Mouse (Mus musculus) thymus, adult 2 months (tissue): ENCODE measurements around the gene Atp6v0a4. TPM values are rescaled to one million over a fixed set of nuclear protein-coding genes. Genes with fewer than 3 reads are reported as not detected.

Experiments
- DNase-seq: peaks from one replicate; pipeline ENCODE4 v3.0.0; 2021
- H3K27ac ChIP-seq: fragments of 200-500 bp; 2 replicates; pipeline ENCODE4 v1.5.1; 2012; ENCODE audit warnings: low read length, control low read depth; ENCODE audit not compliant: control insufficient read depth, insufficient read depth
- H3K27me3 ChIP-seq: fragments of 200-500 bp; 2 replicates; pipeline ENCODE4 v1.6.1; 2012; ENCODE audit warnings: mild to moderate bottlenecking, low read length, moderate library complexity, mixed read lengths; ENCODE audit not compliant: control insufficient read depth, insufficient read depth
- H3K36me3 ChIP-seq: fragments of 200-500 bp; 2 replicates; pipeline ENCODE4 v1.6.1; 2012; ENCODE audit warnings: mild to moderate bottlenecking, low read length, moderate library complexity; ENCODE audit not compliant: control insufficient read depth, insufficient read depth
- H3K4me1 ChIP-seq: fragments of 200-500 bp; replicated peaks from 2 replicates; pipeline ENCODE4 v1.6.1; 2012; ENCODE audit warnings: low read length; ENCODE audit not compliant: control insufficient read depth, insufficient read depth
- H3K4me3 ChIP-seq: fragments of 200-500 bp; 2 replicates; pipeline ENCODE4 v1.5.1; 2012; ENCODE audit warnings: mild to moderate bottlenecking, low read length, control low read depth, moderate library complexity; ENCODE audit not compliant: control insufficient read depth, insufficient read depth
- CTCF ChIP-seq: fragments of 200-500 bp; IDR thresholded peaks from 2 replicates; pipeline ENCODE4 v1.5.1; 2012; ENCODE audit warnings: mild to moderate bottlenecking, control low read depth, low read length, moderate library complexity, borderline replicate concordance; ENCODE audit not compliant: control insufficient read depth, poor library complexity, insufficient read depth; ENCODE audit errors: extremely low read depth
- POLR2A ChIP-seq: fragments of 200-500 bp; IDR thresholded peaks from 2 replicates; pipeline ENCODE4 v1.6.1; 2012; ENCODE audit warnings: mild to moderate bottlenecking, low read length, control low read depth, moderate library complexity; ENCODE audit not compliant: control insufficient read depth, poor library complexity, insufficient read depth; ENCODE audit errors: extremely low read depth
- WGBS: fragments of 180-500 bp; shearing (Covaris S2); methylation state at CpG from one replicate; pipeline ENCODE4 v1.1.7; 2018; 5-methylcytosine and 5-hydroxymethylcytosine counted together
- polyA plus RNA-seq: library from polyadenylated mRNA; depleted of rRNA; stranded (reverse); fragments of >200 nt; gene quantifications from 2 replicates; pipeline ENCODE4 v1.2.3, GENCODE M21; 2012; rRNA removed

The Atp6v0a4 gene
- polyA plus RNA-seq = 0.54 and 1.2 TPM in 2 replicates

DNA sequence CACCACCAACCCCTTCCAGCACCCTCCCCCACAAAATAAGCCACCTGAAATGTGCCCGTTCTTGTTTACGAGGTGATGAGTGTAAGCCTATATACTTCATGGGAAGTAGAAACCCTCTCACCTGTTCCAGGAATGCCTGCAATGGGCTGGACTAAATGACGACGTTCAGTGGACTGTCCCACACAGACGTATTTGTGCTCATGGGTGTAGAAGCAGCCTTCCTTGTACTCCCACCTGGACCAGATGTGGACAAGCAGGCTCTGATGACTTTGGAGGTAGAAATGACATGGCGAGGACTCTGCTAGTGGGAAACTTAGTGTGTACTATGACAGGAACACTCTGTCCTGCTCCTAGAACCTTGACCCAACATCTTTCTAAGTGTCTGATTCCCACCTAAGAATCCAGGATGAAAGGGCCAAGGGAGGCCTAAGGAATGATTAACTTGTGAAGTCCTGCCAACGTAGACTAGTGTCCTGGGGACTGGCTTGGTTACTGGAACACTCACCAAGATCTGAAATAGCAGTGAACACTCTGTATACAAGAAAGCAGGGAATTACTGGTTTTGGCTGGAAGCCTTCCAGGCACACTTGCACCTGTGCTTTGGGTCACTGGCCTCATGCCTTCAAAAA lies at the start of gene Atp6v0a4:
Gene Atp6v0a4, minus strand, starts transcription at position 380 of the 629 bp plus-strand sequence.
- no peak within 1 kb of the TSS for H3K27ac ChIP-seq
- no peak for DNase-seq

GRCm38 (mm10) chr6:38165385-38165784 lies 41.0 kb upstream of the Atp6v0a4 start:
- H3K4me3 ChIP-seq = no peak overlapping the region
- H3K27me3 ChIP-seq = no peaks in the 10 kb centered on the region
- H3K4me1 ChIP-seq = no peaks in the 10 kb centered on the region
- TF ChIP-seq POLR2A (no peak), CTCF (no peak)
- no peak overlapping the region for H3K27ac ChIP-seq
- H3K36me3 ChIP-seq = no peaks in the 10 kb centered on the region
- DNase-seq = no peak
- WGBS = 91% methylated on average over 6 of the region's 6 CpGs

More for the DNA sequence above, at the start of gene Atp6v0a4:
- TF ChIP-seq POLR2A = no peak
- no peak for TF ChIP-seq CTCF
- no peak within 1 kb of the TSS for H3K4me3 ChIP-seq
- no peaks in the 10 kb centered on the region for H3K27me3 ChIP-seq
- H3K4me1 ChIP-seq = peaks cover 2% of the 10 kb centered on the region
- no peaks in the 10 kb centered on the region for H3K36me3 ChIP-seq
- 92% methylated on average over 7 of the region's 7 CpGs for WGBS

GRCm38 (mm10) chr6:38164705-38165104 lies 40.3 kb upstream of the Atp6v0a4 start:
- H3K36me3 ChIP-seq = no peaks in the 10 kb centered on the region
- TF ChIP-seq POLR2A = no peak
- no peak for TF ChIP-seq CTCF
- H3K4me3 ChIP-seq = no peak overlapping the region
- H3K27ac ChIP-seq = no peak overlapping the region
- no peak for DNase-seq
- 92% methylated on average over 6 of the region's 6 CpGs for WGBS
- H3K4me1 ChIP-seq = no peaks in the 10 kb centered on the region
- no peaks in the 10 kb centered on the region for H3K27me3 ChIP-seq

GRCm38 (mm10) chr6:38162825-38163504 lies 38.6 kb upstream of the Atp6v0a4 start:
- DNase-seq = no peak
- 91% methylated on average over 14 of the region's 14 CpGs for WGBS
- Histone ChIP-seq H3K27me3 (no peaks in the 10 kb centered on the region), H3K4me1 (no peaks in the 10 kb centered on the region), H3K4me3 (no peak overlapping the region), H3K27ac (no peak overlapping the region), H3K36me3 (no peaks in the 10 kb centered on the region)
- TF ChIP-seq CTCF (no peak), POLR2A (no peak)

GRCm38 (mm10) chr6:38160556-38160955 lies 36.2 kb upstream of the Atp6v0a4 start:
- Histone ChIP-seq H3K27ac (no peak overlapping the region), H3K4me1 (no peaks in the 10 kb centered on the region), H3K36me3 (no peaks in the 10 kb centered on the region), H3K27me3 (no peaks in the 10 kb centered on the region), H3K4me3 (no peak overlapping the region)
- DNase-seq = no peak
- WGBS = 68% methylated on average over 2 of the region's 2 CpGs
- TF ChIP-seq CTCF = no peak
- no peak for TF ChIP-seq POLR2A

GRCm38 (mm10) chr6:38160102-38160501 lies 35.7 kb upstream of the Atp6v0a4 start:
- H3K4me1 ChIP-seq = no peaks in the 10 kb centered on the region
- H3K27ac ChIP-seq = no peak overlapping the region
- no peaks in the 10 kb centered on the region for H3K27me3 ChIP-seq
- H3K4me3 ChIP-seq = no peak overlapping the region
- TF ChIP-seq POLR2A (no peak), CTCF (no peak)
- DNase-seq = peak; percentile 75
- H3K36me3 ChIP-seq = no peaks in the 10 kb centered on the region
- 22% methylated on average over 3 of the region's 3 CpGs for WGBS

DNA sequence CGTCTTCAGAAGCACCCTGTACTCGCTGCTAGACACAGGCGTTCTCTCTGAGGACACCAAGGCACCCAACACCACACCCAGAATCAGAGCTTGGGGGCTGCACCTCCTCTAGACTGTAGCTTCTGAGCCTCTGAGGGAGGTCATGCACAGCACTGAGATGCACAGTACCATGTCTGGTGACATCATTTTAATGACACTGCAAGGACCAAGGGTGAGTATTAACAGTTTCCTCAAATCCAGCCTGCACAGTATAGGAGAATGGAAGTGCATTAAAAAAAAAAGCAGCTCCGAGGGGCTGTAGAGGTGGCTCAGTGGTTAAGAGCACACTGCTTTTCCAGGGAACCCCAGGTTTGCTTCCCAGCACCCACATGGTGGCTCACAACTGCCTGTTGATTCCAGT lies 35.2 kb upstream of the Atp6v0a4 start:
- Histone ChIP-seq H3K4me1 (no peaks in the 10 kb centered on the region), H3K27me3 (no peaks in the 10 kb centered on the region), H3K4me3 (no peak overlapping the region), H3K27ac (no peak overlapping the region), H3K36me3 (no peaks in the 10 kb centered on the region)
- DNase-seq = no peak
- TF ChIP-seq CTCF (no peak), POLR2A (no peak)
- 93% methylated on average over 4 of the region's 4 CpGs for WGBS
